Mouse (Mus musculus): ENCODE results near the gene Pola2. TPM values are rescaled to one million over a fixed set of nuclear protein-coding genes. Genes with fewer than 3 reads are reported as not detected.

Pola2 gene
- polyA plus RNA-seq, 1 experiment from 2014 or later = 77.7 TPM

- peak; percentile 4; the same call in 1 of the 2 replicates for ATAC-seq (ENCODE audit: low FRiP score, low TSS enrichment)
- peaks cover 9% of the 10 kb centered on the region for H3K4me1 ChIP-seq (ENCODE audit: insufficient read depth, low read length)
- H3K9ac ChIP-seq (replicated peaks; ENCODE audit: low read length) = peak overlapping the region; percentile 87
- peak overlapping the region; percentile 61 for H3K4me3 ChIP-seq (ENCODE audit: low read length)
- peaks cover 16% of the 10 kb centered on the region for H3K36me3 ChIP-seq (ENCODE audit: insufficient read depth, low read length)
- H3K27me3 ChIP-seq (ENCODE audit: insufficient read depth, low read length) = no peaks in the 10 kb centered on the region
- no peaks in the 10 kb centered on the region for H3K9me3 ChIP-seq (ENCODE audit: low read length)
- WGBS = 6% methylated on average over 27 of the region's 31 CpGs
- H3K27ac ChIP-seq (ENCODE audit: low read length) = peak overlapping the region; percentile 63; the same call in 1 of the 2 replicates
- peak overlapping the region; percentile 91 for H3K4me2 ChIP-seq (replicated peaks; ENCODE audit: low read depth, low read length)
Measured at GRCm38 (mm10) chr19:5893282-5894001, 70.6 kb downstream of the Pola2 start.

GRCm38 (mm10) chr19:5892735-5893134 lies 71.3 kb downstream of the Pola2 start:
- peak overlapping the region; percentile 91 for H3K4me2 ChIP-seq (replicated peaks; ENCODE audit: low read depth, low read length)
- no peak overlapping the region for H3K27ac ChIP-seq (ENCODE audit: low read length)
- H3K27me3 ChIP-seq (ENCODE audit: insufficient read depth, low read length) = no peaks in the 10 kb centered on the region
- peak overlapping the region; percentile 61; the same call in 1 of the 2 replicates for H3K4me3 ChIP-seq (ENCODE audit: low read length)
- H3K9ac ChIP-seq (replicated peaks; ENCODE audit: low read length) = peak overlapping the region; percentile 87
- ATAC-seq (ENCODE audit: low FRiP score, low TSS enrichment) = no peak
- H3K9me3 ChIP-seq (ENCODE audit: low read length) = no peaks in the 10 kb centered on the region
- WGBS = 95% methylated on average over 13 of the region's 13 CpGs
- peaks cover 13% of the 10 kb centered on the region for H3K36me3 ChIP-seq (ENCODE audit: insufficient read depth, low read length)
- peaks cover 9% of the 10 kb centered on the region for H3K4me1 ChIP-seq (ENCODE audit: insufficient read depth, low read length)

DNA sequence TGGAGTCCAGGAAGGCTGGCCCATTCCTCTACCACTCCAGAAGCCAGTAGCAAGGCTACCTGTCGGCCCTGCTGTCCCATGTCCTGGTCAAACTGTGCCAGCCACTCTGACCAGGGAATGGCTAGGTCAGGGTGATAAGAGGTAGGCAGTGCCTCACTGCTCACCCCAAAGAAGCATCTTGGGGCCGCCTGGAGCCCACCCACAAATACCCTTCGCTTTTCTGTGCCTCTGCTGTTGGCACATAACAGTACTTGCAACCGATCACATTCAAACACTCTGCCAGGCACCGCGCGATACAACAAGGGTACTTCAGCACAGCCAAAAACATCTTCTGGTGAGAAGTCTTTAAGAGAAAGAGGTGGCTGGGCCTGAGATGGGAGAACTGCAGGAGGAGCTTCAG lies 71.7 kb downstream of the Pola2 start:
- no peak for ATAC-seq (ENCODE audit: low FRiP score, low TSS enrichment)
- Histone ChIP-seq H3K4me2 (replicated peaks; ENCODE audit: low read depth, low read length) (no peak overlapping the region), H3K36me3 (ENCODE audit: insufficient read depth, low read length) (peaks cover 10% of the 10 kb centered on the region), H3K27me3 (ENCODE audit: insufficient read depth, low read length) (no peaks in the 10 kb centered on the region), H3K9me3 (ENCODE audit: low read length) (no peaks in the 10 kb centered on the region), H3K4me3 (ENCODE audit: low read length) (no peak overlapping the region), H3K27ac (ENCODE audit: low read length) (no peak overlapping the region), H3K4me1 (ENCODE audit: insufficient read depth, low read length) (peaks cover 9% of the 10 kb centered on the region), H3K9ac (replicated peaks; ENCODE audit: low read length) (no peak overlapping the region)
- WGBS = 95% methylated on average over 7 of the region's 7 CpGs

DNA sequence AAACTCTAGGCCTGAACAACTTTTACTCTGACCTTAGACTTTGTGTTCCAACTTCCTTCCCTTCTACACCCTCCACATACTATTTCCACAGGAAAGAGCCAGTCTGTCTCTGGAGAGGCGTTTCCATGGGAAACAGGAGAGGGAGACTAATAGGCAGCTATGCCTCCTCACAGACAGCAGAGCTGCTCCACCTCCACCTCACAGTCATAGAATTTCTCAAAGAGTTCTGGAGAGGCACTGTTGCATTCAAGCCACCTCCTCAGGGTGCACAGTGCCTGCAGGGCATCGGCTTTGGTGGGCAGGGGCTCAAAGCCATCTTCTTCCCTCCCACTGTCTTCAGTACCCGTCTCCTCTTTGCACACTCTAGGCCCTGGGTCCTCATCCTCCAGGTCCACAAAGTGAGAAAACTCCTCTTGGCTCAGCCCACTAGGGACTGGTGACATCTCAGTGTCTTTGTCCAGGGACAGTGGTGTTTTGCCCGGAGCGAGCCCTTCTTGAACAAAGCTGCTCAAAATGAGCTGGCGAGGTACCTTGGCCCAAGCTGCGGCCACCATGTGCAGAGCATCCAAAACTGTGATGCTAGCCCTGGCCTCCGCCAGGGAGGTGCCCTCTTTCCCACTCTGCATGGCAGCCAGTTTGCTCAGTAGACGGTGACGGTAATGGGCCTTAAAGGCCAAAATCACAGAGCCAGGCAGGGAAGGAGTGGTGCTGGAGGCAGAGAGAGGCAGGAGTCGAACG lies 72.3 kb downstream of the Pola2 start:
- H3K27ac ChIP-seq (ENCODE audit: low read length) = no peak overlapping the region
- WGBS = 93% methylated on average over 12 of the region's 12 CpGs
- H3K9me3 ChIP-seq (ENCODE audit: low read length) = no peaks in the 10 kb centered on the region
- H3K9ac ChIP-seq (replicated peaks; ENCODE audit: low read length) = no peak overlapping the region
- H3K36me3 ChIP-seq (ENCODE audit: insufficient read depth, low read length) = peaks cover 7% of the 10 kb centered on the region
- no peak overlapping the region for H3K4me3 ChIP-seq (ENCODE audit: low read length)
- H3K4me2 ChIP-seq (replicated peaks; ENCODE audit: low read depth, low read length) = no peak overlapping the region
- H3K27me3 ChIP-seq (ENCODE audit: insufficient read depth, low read length) = no peaks in the 10 kb centered on the region
- ATAC-seq (ENCODE audit: low FRiP score, low TSS enrichment) = no peak
- peaks cover 9% of the 10 kb centered on the region for H3K4me1 ChIP-seq (ENCODE audit: insufficient read depth, low read length)

Other genes starting within 250 kb of the Pola2 start
- gene Ehbp1l1, start 237.9 kb downstream of the Pola2 start, polyA plus RNA-seq (2015; fragmentation: Nextera tagmentation; extraction: Ambion mirVana) = 19.5 and 25.0 TPM in 2 replicates
- 93.4 and 97.9 TPM in 2 replicates for gene Fam89b, start 234.5 kb downstream of the Pola2 start, polyA plus RNA-seq (2015; fragmentation: Nextera tagmentation; extraction: Ambion mirVana)
- gene Ltbp3, start 223.3 kb downstream of the Pola2 start, polyA plus RNA-seq (2015; fragmentation: Nextera tagmentation; extraction: Ambion mirVana) = 18.1 and 21.5 TPM in 2 replicates
- 82.9 and 85.3 TPM in 2 replicates for gene Scyl1, start 192.8 kb downstream of the Pola2 start, polyA plus RNA-seq (2015; fragmentation: Nextera tagmentation; extraction: Ambion mirVana)
- gene Frmd8, start 88.9 kb downstream of the Pola2 start, polyA plus RNA-seq (2015; fragmentation: Nextera tagmentation; extraction: Ambion mirVana) = 50.6 and 52.9 TPM in 2 replicates
- gene Slc25a45, start 86.4 kb downstream of the Pola2 start, polyA plus RNA-seq (2015; fragmentation: Nextera tagmentation; extraction: Ambion mirVana) = 14.8 and 15.7 TPM in 2 replicates
- 3.7 and 4.4 TPM in 2 replicates for gene Tigd3, start 70.1 kb downstream of the Pola2 start, polyA plus RNA-seq (2015; fragmentation: Nextera tagmentation; extraction: Ambion mirVana)
- gene Dpf2, start 51.2 kb downstream of the Pola2 start, polyA plus RNA-seq (2015; fragmentation: Nextera tagmentation; extraction: Ambion mirVana) = 185 and 188 TPM in 2 replicates
- 16.5 and 17.3 TPM in 2 replicates for gene Cdc42ep2, start 39.4 kb downstream of the Pola2 start, polyA plus RNA-seq (2015; fragmentation: Nextera tagmentation; extraction: Ambion mirVana)
- not detected in 2 replicates for gene Slc22a20, start 21.9 kb upstream of the Pola2 start, polyA plus RNA-seq (2015; fragmentation: Nextera tagmentation; extraction: Ambion mirVana)
- 11.1 and 11.9 TPM in 2 replicates for gene Capn1, start 51.7 kb upstream of the Pola2 start, polyA plus RNA-seq (2015; fragmentation: Nextera tagmentation; extraction: Ambion mirVana)
- gene Syvn1, start 82.4 kb upstream of the Pola2 start, polyA plus RNA-seq (2015; fragmentation: Nextera tagmentation; extraction: Ambion mirVana) = 33.1 and 39.0 TPM in 2 replicates
- gene Mrpl49, start 93.6 kb upstream of the Pola2 start, polyA plus RNA-seq (2015; fragmentation: Nextera tagmentation; extraction: Ambion mirVana) = 83.2 and 87.2 TPM in 2 replicates
- 644 and 690 TPM in 2 replicates for gene Fau, start 93.6 kb upstream of the Pola2 start, polyA plus RNA-seq (2015; fragmentation: Nextera tagmentation; extraction: Ambion mirVana)
- gene Znhit2, start 97.0 kb upstream of the Pola2 start, polyA plus RNA-seq (2015; fragmentation: Nextera tagmentation; extraction: Ambion mirVana) = 35.4 and 37.7 TPM in 2 replicates
- gene Tm7sf2, start 104.2 kb upstream of the Pola2 start, polyA plus RNA-seq (2015; fragmentation: Nextera tagmentation; extraction: Ambion mirVana) = 22.8 and 28.6 TPM in 2 replicates
- 85.7 and 90.6 TPM in 2 replicates for gene Vps51, start 113.0 kb upstream of the Pola2 start, polyA plus RNA-seq (2015; fragmentation: Nextera tagmentation; extraction: Ambion mirVana)
- gene Tmem262, start 115.8 kb upstream of the Pola2 start, polyA plus RNA-seq (2015; fragmentation: Nextera tagmentation; extraction: Ambion mirVana) = not detected in 2 replicates
- 1.0 and 2.5 TPM in 2 replicates for gene Gm28374, start 118.1 kb upstream of the Pola2 start, polyA plus RNA-seq (2015; fragmentation: Nextera tagmentation; extraction: Ambion mirVana)
- gene Zfpl1, start 120.8 kb upstream of the Pola2 start, polyA plus RNA-seq (2015; fragmentation: Nextera tagmentation; extraction: Ambion mirVana) = 77.1 and 78.9 TPM in 2 replicates
- gene Cdca5, start 120.8 kb upstream of the Pola2 start, polyA plus RNA-seq (2015; fragmentation: Nextera tagmentation; extraction: Ambion mirVana) = 43.6 and 45.2 TPM in 2 replicates
- gene AC131692.1, start 130.2 kb upstream of the Pola2 start, polyA plus RNA-seq (2015; fragmentation: Nextera tagmentation; extraction: Ambion mirVana) = 0.28 and 0.35 TPM in 2 replicates
- 0.40 and 0.47 TPM in 2 replicates for gene Naaladl1, start 141.6 kb upstream of the Pola2 start, polyA plus RNA-seq (2015; fragmentation: Nextera tagmentation; extraction: Ambion mirVana)
- gene Sac3d1, start 154.4 kb upstream of the Pola2 start, polyA plus RNA-seq (2015; fragmentation: Nextera tagmentation; extraction: Ambion mirVana) = 42.3 and 43.7 TPM in 2 replicates
- gene Snx15, start 164.1 kb upstream of the Pola2 start, polyA plus RNA-seq (2015; fragmentation: Nextera tagmentation; extraction: Ambion mirVana) = 33.3 and 36.2 TPM in 2 replicates
- 0.47 and 0.84 TPM in 2 replicates for gene Batf2, start 176.8 kb upstream of the Pola2 start, polyA plus RNA-seq (2015; fragmentation: Nextera tagmentation; extraction: Ambion mirVana)
- 111 and 113 TPM in 2 replicates for gene Arl2, start 177.3 kb upstream of the Pola2 start, polyA plus RNA-seq (2015; fragmentation: Nextera tagmentation; extraction: Ambion mirVana)
- gene Majin, start 220.2 kb upstream of the Pola2 start, polyA plus RNA-seq (2015; fragmentation: Nextera tagmentation; extraction: Ambion mirVana) = not detected in 2 replicates

All from kidney, embryonic 16.5 days (tissue).